Mouse (Mus musculus): ENCODE results near the gene Gm21518. TPM values are rescaled to one million over a fixed set of nuclear protein-coding genes. Genes with fewer than 3 reads are reported as not detected.
"Not testable (repeated sequence)": the region's sequence is repeated elsewhere in the genome, so short reads cannot be mapped to it uniquely, and the experiment has no call there.

Gm21518 gene
- not detected in 2 replicates for polyA plus RNA-seq (2016; fragmentation: Nextera tagmentation; extraction: Ambion mirVana)

- not testable (repeated sequence) for H3K4me1 ChIP-seq; H3K27me3 ChIP-seq; H3K9me3 ChIP-seq (replicated peaks); H3K36me3 ChIP-seq; ATAC-seq (ENCODE audit: low FRiP score); H3K9ac ChIP-seq; H3K4me3 ChIP-seq; H3K4me2 ChIP-seq (replicated peaks); H3K27ac ChIP-seq
- no CpG with 5 or more reads among the region's 6 CpGs for WGBS
Observed at GRCm38 (mm10) chrY:62190566-62190965, at the start of gene Gm21518. TSS of gene Gm21518 (plus strand) at chrY:62190866.
